Mouse (Mus musculus) 3134 (cell line): ENCODE data around the gene Stat4.
A peak's percentile ranks its signal among the peaks of the same experiment; 100 is the strongest.

ENCODE experiments used
- DNase-seq: peaks from one replicate; pipeline ENCODE4 v3.0.0-alpha.2; 2011; ENCODE audit warnings: low spot score; ENCODE audit not compliant: insufficient read length; ENCODE audit errors: extremely low read depth

The Stat4 gene

DNA sequence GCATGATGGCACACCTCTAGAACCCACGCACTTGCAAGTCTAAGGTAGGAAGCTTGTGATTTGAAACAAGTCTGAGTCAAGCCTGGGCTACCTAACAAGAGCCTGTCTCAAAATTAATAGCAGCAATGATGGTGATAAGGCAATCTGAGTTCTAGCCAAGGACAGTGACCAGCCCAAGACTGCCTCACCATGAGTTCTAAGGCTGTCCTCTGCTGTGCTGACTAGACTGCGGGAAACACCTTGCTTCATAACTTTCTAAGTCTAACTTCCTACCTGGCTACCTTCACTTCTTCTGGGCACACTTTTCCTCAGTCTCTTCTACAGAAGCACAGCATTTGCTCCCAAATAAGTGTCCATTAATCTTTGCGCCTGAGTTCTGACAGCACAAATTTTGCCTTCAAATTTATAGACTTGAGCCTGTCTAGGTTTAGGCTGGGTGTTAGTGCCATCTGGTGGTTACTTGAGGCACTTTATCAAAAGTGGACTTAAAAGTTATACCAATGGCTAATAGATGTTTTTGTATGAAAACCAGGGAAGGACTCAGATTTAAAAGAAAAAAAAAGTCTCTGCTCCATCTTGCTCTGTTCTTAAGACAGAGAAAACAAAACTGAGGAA, 111.8 kb downstream of the Stat4 start:
- DNase-seq: no peak

DNA sequence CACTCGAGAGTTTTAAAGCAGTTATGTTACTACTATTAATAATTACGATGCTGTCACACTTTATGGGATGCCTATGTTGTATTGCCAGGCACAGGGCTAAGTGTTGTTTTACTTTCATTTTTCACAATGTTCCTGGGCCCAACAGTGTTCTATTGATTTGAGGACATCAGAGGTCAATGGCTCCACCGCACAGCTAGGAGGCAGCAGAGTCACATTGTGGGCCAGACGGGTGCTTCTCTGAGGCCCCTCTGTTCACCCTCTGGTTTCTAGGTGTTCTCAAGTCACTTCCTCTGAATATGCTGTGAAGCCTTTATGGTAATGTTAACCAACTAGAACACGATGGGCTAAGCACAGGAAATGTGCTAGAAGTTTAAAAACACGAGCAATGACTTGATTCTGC, 113.5 kb downstream of the Stat4 start:
- DNase-seq: peak; percentile 35

GRCm38 (mm10) chr1:52102795-52103194, 115.8 kb downstream of the Stat4 start:
- no peak for DNase-seq

GRCm38 (mm10) chr1:52107206-52107605, 120.3 kb downstream of the Stat4 start:
- no peak for DNase-seq

- no peak for DNase-seq
Measured at GRCm38 (mm10) chr1:52111217-52111616, 124.3 kb downstream of the Stat4 start.

- peak; percentile 40 for DNase-seq
Measured at GRCm38 (mm10) chr1:52112301-52112700, 125.4 kb downstream of the Stat4 start.

- DNase-seq: no peak
Measured at GRCm38 (mm10) chr1:52113067-52113665, 126.2 kb downstream of the Stat4 start.

DNA sequence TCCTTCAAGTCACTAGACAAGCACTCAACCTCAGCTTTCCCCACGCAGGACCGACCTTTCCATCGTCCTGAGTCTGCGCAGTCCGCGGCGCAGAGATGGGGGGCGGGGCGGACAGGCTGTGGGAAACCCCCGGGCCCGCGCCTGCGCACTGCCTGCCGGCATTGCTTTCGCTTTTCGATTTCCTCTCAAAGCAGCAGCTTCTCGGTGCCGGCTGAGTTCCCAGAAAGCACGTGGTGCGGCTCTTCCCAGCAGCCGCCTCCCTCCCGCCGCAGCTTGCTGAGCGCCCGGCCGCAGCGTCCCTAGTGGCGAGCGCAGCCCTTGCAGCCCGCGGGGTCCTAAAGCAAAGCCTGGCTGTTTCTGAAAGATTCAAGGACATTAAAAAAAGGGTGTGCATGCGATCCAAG, 126.7 kb downstream of the Stat4 start:
- DNase-seq: peak; percentile 99

GRCm38 (mm10) chr1:52116441-52116840, 129.5 kb downstream of the Stat4 start:
- DNase-seq: no peak

DNA sequence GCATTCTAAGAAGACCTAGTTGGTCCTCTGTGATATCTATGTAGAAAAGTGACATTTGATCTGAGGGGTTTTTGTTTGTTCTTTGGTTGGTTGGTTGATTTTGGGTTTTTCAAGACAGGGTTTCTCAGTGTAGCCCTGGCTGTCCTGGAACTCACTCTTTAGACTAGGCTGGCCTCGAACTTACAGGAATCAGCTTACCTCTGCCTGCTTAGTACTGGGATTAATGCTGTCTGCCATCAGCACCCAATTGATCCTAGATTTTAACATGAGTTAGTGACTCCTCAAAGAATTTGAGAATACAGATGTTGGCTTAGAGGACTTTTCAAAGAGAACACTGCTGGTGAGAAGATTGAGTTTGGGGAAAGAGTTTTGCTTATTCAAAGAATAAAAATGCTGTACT, 130.8 kb downstream of the Stat4 start:
- DNase-seq: no peak

DNA sequence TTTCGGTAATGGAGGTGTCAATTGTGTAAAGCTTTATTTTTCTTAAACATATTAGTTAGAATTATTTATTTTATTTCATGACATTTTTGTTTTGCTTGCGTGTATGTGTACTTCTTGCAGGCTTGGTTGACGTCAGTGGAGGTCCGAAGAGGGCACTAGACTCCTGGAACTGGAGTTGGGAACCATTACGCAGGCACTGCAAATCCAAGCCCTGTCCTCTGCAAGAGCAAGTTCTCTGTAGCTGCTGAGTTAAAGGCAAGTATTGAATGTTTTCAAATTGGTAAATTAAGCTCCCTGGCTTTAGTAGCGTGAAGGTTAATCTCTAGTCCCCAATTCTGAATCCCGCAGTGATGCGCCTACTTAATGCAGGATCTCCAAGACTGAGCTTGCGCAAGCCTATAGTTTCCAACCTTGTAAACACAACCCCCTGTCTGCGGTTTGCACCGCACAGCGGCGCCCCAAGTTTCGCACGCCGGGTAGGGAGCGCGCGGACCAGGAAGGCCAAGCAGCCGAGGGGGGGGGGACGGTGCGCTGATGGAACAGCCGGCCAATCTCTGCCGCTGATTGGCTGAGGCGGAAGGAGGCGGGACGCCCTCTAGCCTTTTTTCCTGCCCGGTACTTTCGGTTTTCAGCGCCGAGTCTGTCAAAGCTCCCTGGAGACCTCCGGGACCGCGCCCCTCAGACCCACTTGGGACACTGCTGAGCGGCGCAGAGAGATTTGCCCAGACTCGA, 132.1 kb downstream of the Stat4 start, which contains the start of gene Stat1:
Gene Stat1 (plus strand): TSS at position 581 of the 732 bp plus-strand sequence.
- peak; percentile 93 for DNase-seq

GRCm38 (mm10) chr1:52119691-52120090, 132.7 kb downstream of the Stat4 start:
- DNase-seq: no peak

- DNase-seq: no peak
Measured at GRCm38 (mm10) chr1:52120191-52120590, 133.2 kb downstream of the Stat4 start.

GRCm38 (mm10) chr1:52121052-52121451, 134.1 kb downstream of the Stat4 start:
- DNase-seq: no peak

- no peak for DNase-seq
Measured at GRCm38 (mm10) chr1:52124818-52125217, 137.9 kb downstream of the Stat4 start.

GRCm38 (mm10) chr1:52127350-52127749, 140.4 kb downstream of the Stat4 start:
- no peak for DNase-seq

DNA sequence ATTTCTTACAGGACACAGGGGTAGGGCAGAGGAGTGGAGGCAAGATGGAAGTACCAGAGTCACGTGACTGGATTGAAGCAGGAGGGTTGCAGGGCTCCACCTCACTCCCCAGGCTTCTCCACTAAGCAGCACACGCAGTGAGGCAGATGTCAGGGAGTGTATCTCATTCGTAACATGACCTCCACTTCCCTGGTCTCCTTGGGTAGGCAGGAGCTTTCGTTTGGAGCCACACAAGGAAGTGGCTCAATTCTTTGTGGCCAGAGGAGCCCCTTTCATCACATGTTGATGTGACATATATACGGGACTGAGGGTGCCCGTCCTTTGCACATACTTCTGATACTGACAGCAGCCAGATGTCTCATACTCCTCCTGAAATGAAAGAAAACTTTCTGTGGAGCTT, 142.8 kb downstream of the Stat4 start:
- DNase-seq: no peak

- DNase-seq: no peak
Measured at GRCm38 (mm10) chr1:52131787-52132377, 144.9 kb downstream of the Stat4 start.

GRCm38 (mm10) chr1:52133254-52133653, 146.3 kb downstream of the Stat4 start:
- no peak for DNase-seq

DNA sequence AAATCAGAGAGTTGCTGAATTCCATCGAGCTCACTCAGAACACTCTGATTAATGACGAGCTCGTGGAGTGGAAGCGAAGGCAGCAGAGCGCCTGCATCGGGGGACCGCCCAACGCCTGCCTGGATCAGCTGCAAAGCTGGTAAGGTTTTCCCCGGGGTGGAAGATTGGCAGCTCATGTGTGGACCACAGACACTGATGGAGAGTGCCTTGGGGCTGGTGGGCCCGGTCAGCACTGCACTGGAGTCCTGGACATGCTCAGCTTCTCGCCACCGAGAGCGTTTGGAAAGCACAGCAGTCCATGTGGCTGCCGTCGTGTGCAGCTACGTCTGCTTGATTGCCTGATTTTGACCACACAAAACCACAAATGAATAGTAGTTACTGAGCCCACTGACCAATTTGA, 150.3 kb downstream of the Stat4 start:
- no peak for DNase-seq

- no peak for DNase-seq
Measured at GRCm38 (mm10) chr1:52140534-52140933, 153.6 kb downstream of the Stat4 start.

GRCm38 (mm10) chr1:52141482-52141881, 154.5 kb downstream of the Stat4 start:
- DNase-seq: no peak
